Mouse (Mus musculus) embryo, embryonic 11.5 days (tissue): ENCODE measurements around the gene Arpc5l.
"Not testable (repeated sequence)": the region's sequence is repeated elsewhere in the genome, so short reads cannot be mapped to it uniquely, and the experiment has no call there.

Experiments
- DNase-seq: peaks from one replicate; pipeline ENCODE4 v3.0.0-alpha.2; 2012; ENCODE audit warnings: low read depth, low spot score

The Arpc5l gene

GRCm38 (mm10) chr2:38999910-39000586, 5.1 kb upstream of the Arpc5l start:
- DNase-seq = no peak

- DNase-seq = no peak
Observed at GRCm38 (mm10) chr2:39000587-39000919, 4.6 kb upstream of the Arpc5l start.

- no peak for DNase-seq
Observed at GRCm38 (mm10) chr2:39001866-39002265, 3.3 kb upstream of the Arpc5l start.

- DNase-seq = no peak
Observed at GRCm38 (mm10) chr2:39003106-39003505, 2.0 kb upstream of the Arpc5l start.

GRCm38 (mm10) chr2:39003512-39003911, 1.6 kb upstream of the Arpc5l start:
- DNase-seq = no peak

GRCm38 (mm10) chr2:39004372-39004771, 776 bp upstream of the Arpc5l start:
- no peak for DNase-seq

GRCm38 (mm10) chr2:39005574-39006079, 479 bp downstream of the Arpc5l start, which contains the start of gene Rpl35:
TSS of gene Rpl35 (minus strand) at chr2:39005624.
- DNase-seq = no peak

- DNase-seq = no peak
Observed at GRCm38 (mm10) chr2:39006149-39006730, 1.1 kb downstream of the Arpc5l start.

- peak; percentile 86 for DNase-seq
Observed at GRCm38 (mm10) chr2:39007865-39008264, 2.7 kb downstream of the Arpc5l start.

- no peak for DNase-seq
Observed at GRCm38 (mm10) chr2:39008350-39008851, 3.3 kb downstream of the Arpc5l start.

GRCm38 (mm10) chr2:39008954-39009365, 3.8 kb downstream of the Arpc5l start:
- no peak for DNase-seq

GRCm38 (mm10) chr2:39010144-39010543, 5.0 kb downstream of the Arpc5l start:
- DNase-seq = not testable (repeated sequence)

- no peak for DNase-seq
Observed at GRCm38 (mm10) chr2:39011264-39011663, 6.1 kb downstream of the Arpc5l start.

GRCm38 (mm10) chr2:39011971-39012370, 6.8 kb downstream of the Arpc5l start:
- no peak for DNase-seq

GRCm38 (mm10) chr2:39012768-39013279, 7.7 kb downstream of the Arpc5l start:
- no peak for DNase-seq

- DNase-seq = no peak
Observed at GRCm38 (mm10) chr2:39016581-39016980, 11.4 kb downstream of the Arpc5l start.

- no peak for DNase-seq
Observed at GRCm38 (mm10) chr2:39020004-39020403, 14.9 kb downstream of the Arpc5l start.

- DNase-seq = no peak
Observed at GRCm38 (mm10) chr2:39031611-39032010, 26.5 kb downstream of the Arpc5l start.

- no peak for DNase-seq
Observed at GRCm38 (mm10) chr2:39040215-39040614, 35.1 kb downstream of the Arpc5l start.

GRCm38 (mm10) chr2:39048515-39048914, 43.4 kb downstream of the Arpc5l start:
- DNase-seq = no peak

- DNase-seq = no peak
Observed at GRCm38 (mm10) chr2:39064687-39065399, 59.7 kb downstream of the Arpc5l start.
